Mouse (Mus musculus) gastrocnemius, postnatal 25 days (tissue): ENCODE measurements around the gene Bola1. TPM values are rescaled to one million over a fixed set of nuclear protein-coding genes. Genes with fewer than 3 reads are reported as not detected.
"Not testable (repeated sequence)": the region's sequence is repeated elsewhere in the genome, so short reads cannot be mapped to it uniquely, and the experiment has no call there.

Source experiments
- DNase-seq: peaks from one replicate; pipeline ENCODE4 v3.0.0; 2022
- total RNA-seq, 2 experiments: library from RNA; stranded (reverse); gene quantifications; 1 replicate in 1 of 2; 2 replicates in 1 of 2; pipeline ENCODE4 v1.2.3; 2021

The Bola1 gene
- total RNA-seq, 2 experiments from 2014 or later = 22.4 to 28.2 TPM

DNA sequence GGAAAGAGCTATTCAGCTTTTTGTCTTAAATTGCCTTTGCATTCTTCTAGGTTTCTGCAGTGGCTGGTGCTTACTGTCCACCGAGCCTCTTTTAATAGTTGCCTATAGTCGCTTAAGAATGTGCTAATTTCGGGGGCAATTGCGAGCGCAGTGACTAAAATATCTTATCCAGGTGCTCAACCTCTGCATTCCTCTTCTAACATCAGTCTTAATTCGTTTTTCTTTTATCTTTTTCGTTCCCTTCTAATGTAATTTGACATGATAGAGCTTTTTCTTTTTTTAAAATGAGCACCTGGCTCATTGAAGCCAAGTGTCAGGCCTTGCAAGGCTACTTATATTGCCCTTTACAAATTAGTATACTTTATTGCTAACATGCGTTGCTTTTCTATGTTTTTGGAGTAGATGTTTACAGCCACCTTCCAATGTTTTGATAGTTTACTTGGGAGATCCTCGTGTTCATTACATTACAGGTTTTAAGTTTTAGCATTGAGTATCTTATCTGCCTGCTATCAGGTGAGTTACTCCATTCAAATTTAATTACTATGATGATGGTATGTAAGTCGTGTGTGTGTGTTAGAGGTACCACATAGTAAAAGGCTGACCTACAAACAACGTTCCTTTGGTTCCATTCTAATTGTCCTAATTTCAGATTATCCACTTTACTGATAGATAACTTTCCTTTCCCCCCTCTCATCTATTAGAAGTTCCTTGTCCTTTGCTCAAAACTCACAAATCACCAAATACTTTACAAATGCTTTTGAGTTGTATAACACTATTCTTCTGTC lies 28.0 kb upstream of the Bola1 start:
- DNase-seq = no peak

DNA sequence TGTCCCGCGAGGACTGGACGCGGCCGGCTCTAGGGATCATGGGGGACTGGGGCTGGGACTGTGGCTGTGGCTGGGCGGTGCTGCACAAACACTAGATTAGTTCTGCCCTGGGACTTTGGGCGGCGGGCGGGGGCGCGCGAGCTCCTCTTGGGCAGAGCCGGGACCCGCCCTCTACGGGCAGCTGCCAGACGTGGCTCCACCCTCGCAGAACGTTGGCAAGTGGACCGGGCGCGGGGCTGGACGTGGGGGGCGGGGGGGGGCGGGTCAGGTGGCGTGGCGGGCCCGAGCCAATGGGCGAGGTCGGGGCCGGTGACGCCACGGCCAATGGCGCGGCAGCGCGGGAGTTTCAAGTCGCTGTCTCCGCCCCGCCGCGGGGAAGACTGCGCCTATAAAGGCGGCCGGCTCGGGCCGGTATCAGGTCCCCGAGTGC lies 26.9 kb upstream of the Bola1 start, which contains the start of gene Hist2h3c1:
Gene Hist2h3c1, plus strand, starts transcription at position 259 of the 430 bp plus-strand sequence.
- DNase-seq = peak; percentile 47

DNA sequence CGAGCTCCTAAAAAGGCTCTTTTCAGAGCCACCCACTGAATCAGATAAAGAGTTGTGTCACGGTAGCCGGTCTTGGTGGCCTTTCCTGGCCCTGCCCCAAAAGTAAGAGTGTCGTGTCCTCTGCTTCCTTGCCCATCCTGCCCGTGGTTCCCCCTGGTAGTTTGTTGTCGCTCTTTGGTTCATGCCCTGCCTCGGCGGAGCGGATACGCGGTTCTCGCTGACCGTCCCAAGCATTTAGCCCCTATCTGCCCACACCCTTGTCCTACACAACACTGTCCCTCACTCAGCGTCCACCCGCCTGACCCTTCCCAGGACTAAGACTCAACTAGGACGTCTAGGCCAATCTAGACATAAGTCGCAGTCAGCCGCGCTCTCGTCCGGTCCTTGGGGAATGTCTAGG lies 26.5 kb upstream of the Bola1 start:
- not testable (repeated sequence) for DNase-seq

DNA sequence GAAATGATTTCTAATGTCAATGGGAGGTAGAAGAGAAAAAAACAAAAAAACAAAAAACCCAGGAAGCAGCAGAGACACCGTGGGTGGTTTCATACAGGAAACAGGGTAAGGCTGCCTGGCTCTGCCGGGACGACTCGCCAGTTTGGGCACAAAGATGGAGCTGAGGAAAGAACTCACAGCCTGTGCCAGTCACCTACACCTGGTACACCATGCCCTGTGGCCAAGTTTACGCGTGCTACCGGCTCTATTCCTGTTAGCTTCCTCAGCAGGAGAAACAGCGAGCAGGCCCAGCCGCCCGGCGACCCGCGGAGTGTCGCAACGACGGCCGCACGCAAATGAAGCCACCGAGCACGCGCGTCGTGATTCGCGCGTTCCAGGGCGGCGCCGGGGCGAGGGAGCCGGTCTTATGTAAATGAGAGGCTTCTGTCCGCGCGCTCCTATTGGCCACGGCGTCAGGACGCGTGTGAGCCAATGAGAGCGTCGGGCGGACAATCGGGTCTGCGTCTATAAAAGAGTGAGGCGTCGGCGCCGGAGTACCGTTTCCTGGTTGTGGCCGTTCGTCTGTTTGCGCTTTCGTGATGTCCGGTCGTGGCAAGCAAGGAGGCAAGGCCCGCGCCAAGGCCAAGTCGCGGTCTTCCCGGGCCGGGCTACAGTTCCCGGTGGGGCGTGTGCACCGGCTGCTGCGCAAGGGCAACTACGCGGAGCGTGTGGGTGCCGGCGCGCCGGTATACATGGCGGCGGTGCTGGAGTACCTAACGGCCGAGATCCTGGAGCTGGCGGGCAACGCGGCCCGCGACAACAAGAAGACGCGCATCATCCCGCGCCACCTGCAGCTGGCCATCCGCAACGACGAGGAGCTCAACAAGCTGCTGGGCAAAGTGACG lies 25.7 kb upstream of the Bola1 start, which contains the start of gene Hist2h2aa1:
Gene Hist2h2aa1, plus strand, starts transcription at position 495 of the 884 bp plus-strand sequence.
- DNase-seq = peak; percentile 89

DNA sequence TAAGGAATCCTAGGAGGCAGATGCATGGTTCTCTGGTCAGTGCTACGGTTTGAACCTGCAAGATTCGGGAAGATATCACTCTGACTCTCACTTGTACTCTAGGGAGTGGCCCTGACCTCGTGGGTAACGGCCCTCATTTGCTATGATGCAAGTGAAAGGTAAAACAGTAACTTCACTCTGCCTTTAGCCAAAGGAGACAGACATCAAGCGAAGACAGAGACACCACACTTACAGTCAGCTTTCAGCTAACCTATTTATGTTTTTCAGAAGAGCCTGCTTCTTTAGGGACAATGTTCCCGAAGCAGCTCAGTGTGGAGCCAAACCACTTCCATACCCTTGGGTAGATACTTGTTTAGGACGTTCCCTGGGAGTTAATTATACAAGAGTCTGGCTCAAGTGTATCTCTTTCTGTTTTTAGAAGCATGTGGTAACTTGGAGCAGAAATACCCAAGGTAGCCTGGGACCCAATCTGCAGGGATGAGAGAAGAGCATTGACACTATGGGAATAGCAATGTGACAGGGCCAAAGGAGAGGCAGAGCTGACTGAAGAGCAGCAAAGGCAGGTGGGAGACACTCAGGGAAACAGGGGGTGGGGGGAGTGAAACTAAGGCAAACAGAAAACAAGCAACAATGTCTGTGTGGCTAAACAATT lies 24.5 kb upstream of the Bola1 start:
- DNase-seq = no peak

DNA sequence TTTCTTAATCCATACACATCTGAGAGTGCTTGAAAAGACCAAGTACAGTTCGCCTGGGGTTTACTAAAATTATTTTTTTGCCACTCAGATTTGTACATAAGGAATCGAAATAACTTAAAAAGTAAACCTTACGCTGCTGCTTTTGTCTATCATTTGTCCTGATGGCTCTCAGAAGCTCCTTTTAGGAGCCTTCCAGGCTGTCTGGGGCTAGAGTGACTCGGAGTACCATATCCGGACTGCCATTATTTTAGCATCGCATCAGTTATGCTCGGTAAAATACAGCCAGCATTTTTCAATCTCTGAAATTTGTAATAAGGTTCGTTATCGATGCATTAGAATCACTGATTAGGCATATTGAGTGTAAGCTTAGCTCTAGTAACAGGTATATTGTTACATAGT lies 21.3 kb upstream of the Bola1 start:
- DNase-seq = no peak

DNA sequence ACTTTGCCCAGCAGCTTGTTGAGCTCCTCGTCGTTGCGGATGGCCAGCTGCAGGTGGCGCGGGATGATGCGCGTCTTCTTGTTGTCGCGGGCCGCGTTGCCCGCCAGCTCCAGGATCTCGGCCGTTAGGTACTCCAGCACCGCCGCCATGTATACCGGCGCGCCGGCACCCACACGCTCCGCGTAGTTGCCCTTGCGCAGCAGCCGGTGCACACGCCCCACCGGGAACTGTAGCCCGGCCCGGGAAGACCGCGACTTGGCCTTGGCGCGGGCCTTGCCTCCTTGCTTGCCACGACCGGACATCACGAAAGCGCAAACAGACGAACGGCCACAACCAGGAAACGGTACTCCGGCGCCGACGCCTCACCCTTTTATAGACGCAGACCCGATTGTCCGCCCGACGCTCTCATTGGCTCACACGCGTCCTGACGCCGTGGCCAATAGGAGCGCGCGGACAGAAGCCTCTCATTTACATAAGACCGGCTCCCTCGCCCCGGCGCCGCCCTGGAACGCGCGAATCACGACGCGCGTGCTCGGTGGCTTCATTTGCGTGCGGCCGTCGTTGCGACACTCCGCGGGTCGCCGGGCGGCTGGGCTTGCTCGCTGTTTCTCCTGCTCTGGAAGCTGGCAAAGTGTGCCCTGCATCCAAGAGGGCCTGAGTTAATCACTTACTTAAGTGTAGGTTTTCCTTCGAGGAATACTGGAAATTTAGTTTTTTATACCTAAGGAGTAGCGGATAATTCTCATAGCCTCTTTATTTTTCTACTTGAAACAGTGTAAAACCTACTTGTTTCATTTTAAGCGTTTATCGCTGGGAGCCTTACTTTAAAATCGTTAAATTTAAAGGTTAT lies 20.7 kb upstream of the Bola1 start, which contains the start of gene Hist2h2aa2:
Gene Hist2h2aa2, minus strand, starts transcription at position 328 of the 850 bp plus-strand sequence.
- peak; percentile 94 for DNase-seq

DNA sequence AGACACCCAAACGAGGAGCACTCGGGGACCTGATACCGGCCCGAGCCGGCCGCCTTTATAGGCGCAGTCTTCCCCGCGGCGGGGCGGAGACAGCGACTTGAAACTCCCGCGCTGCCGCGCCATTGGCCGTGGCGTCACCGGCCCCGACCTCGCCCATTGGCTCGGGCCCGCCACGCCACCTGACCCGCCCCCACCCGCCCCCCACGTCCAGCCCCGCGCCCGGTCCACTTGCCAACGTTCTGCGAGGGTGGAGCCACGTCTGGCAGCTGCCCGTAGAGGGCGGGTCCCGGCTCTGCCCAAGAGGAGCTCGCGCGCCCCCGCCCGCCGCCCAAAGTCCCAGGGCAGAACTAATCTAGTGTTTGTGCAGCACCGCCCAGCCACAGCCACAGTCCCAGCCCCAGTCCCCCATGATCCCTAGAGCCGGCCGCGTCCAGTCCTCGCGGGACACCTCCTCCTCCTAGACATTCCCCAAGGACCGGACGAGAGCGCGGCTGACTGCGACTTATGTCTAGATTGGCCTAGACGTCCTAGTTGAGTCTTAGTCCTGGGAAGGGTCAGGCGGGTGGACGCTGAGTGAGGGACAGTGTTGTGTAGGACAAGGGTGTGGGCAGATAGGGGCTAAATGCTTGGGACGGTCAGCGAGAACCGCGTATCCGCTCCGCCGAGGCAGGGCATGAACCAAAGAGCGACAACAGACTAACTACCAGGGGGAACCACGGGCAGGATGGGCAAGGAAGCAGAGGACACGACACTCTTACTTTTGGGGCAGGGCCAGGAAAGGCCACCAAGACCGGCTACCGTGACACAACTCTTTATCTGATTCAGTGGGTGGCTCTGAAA lies 19.7 kb upstream of the Bola1 start, which contains the start of gene Hist2h3c2:
Gene Hist2h3c2, minus strand, starts transcription at position 174 of the 840 bp plus-strand sequence.
- peak; percentile 85 for DNase-seq

DNA sequence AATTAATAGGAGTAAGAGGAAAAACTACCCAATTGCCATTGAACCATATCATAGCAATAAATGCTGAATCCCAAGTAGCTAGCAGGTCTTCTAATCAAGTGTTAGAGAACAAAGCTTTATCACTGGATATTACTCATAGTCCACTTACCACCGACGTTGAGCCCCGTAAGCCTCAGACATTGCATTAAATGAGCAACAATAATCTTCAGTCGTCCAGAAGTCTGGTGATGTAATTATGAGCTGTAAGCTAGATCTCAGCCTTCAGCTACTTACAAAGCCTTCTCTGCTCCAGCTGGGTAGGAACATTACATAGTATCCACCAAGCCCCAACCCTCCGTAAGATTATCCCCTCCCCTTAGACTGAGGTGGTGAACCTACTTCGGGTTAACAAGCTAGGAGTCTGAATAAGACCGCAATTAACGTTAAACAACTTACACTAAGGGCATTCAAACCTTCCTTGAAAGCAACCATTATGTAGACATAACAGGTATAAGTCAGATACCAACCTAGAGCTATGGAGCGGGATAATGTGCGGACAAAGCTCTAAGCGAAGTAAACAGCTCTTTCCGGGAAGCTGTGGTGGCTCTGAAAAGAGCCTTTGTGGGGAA lies 18.5 kb upstream of the Bola1 start:
- DNase-seq = no peak

DNA sequence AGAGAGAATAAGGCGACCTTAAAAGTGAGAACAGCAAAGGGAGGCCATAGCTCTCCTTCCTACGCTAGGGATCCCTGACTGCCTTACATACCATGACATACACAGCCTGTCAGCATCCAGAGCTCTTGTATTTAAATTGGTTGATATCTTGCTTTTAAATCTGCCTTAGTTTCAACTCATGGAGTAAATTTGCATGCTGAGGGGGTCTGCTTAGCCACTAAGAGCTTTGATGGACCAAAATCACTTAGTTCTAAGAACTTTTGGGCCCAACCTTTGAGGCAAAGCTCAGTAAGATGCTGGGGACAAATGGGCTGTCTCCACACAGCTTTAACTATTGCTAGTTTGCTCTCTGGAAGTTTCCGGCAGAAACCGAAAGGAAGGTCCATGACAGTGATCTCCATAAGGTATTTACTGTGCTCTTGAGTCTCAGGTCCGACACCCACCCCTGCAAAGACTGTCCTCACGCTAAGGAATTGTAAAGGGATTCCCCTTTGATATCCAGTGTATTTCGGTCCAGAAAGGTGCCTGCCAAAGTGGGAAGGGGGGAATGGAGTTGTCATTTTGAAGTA lies 17.9 kb upstream of the Bola1 start:
- DNase-seq = no peak

DNA sequence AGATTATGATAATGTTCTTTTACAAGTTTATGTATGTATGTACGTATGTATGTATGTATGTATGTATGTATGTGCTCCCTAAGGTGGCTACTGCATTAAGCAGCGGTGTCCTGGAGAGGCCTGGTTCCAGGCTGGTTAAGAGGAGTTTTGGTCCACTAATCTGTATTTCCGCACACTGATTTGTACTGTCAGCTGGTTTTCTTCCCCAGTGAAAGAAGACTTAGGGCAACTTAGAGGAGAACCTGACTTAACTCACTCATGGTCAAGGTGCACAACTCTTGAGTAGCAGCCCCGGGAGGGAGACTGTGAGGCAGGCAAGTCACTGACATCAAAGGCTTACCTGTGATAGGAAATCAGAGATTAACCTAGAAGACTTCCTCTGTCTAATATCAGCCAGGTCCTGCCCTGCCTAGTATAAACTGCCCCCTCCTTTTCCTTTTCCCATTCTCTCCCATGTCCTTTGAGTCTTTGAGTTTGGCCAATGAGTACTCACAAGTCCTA lies 17.4 kb upstream of the Bola1 start:
- no peak for DNase-seq

DNA sequence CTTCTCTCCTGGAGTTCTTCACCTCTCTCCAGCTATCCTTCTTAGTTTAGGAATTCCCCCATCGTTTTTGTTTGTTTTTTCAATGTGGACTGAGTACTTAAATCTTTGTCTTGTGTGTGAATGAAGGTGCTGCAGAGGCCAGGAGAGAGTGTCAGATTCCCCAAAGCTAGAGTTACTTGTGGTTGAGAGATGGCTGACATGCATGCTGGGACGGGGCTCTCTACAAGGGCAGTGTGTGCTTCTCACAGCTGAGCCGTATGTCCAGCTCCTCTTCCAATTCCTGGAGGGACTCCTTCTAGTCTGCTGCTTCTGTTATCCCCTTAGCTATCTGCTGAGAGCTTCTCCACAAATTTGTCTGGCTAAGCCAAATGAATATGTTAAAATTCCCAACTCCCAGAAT lies 16.3 kb upstream of the Bola1 start:
- DNase-seq = no peak

DNA sequence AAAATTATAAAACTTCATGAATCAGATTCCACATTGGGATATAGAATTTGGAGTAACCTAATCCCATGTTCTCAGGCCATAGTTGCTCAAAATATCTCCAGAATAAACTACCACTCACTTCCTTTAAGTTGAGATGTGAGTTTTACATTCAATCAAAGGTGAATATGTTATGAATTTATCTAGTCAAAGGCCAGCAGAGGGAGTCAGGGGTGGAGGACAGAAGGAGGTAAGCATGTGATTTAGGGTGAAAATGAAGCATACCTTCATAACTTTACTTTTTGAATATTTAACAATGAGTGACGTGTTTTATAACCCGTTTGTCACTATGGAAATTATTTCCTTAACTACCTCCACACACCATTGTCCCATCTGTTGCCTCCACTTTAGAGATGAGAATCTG lies 15.4 kb upstream of the Bola1 start:
- no peak for DNase-seq

DNA sequence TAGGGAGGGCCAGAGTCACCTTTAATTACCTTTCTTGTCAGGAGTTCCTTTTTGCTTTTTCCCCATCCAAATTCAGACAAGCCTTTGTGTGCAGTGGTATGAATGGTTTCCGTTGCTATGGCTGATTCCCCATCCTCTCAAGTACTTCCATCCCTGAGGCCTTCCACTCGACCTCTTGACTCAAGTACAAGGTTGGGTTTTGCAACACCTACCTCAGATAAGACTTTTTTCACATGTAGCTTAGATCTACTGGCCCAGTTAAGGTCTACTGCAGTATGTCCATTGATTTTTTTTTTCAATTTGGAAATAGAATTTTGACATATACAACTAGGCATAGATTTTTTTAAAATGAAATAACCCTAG lies 12.2 kb upstream of the Bola1 start:
- no peak for DNase-seq

DNA sequence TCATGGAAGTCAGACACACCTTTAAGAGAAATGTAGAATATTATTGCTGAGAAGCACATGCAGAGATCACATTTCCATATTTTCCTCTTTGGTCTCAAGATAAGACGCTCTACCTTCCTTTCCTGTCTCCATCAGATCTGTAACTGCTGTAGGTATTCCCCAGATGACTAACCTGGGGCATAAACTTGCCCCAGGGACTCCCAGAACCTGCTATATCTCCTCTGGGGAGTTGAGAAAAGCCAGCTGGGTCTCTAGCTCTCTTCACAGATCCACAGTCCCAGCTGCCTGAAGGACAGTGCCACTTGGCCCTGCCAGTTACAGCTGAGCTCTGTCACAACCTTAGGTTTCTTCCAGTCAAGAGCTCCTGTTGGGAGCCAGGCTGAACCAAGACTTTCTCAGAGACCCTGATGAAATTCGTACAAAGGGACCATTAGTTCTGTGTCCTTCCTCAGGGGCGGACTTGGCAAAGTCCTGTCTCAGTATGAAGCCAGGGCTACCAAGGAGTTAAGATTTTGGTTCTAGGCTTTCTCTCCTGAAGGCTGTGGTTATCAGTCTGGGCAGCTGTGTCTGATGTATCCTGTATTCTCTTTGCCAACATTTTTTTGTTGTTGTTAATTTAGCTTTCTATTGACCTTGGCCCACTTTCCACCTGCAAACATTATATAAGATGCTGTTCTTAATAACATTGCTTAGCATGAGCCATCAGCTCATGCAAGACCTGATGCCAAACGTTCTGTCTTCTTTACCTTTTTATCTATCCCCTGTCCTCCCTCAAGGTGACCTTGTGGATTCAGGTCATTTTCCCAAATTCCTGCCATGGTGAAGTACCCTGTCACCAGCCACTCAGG lies 11.6 kb upstream of the Bola1 start:
- DNase-seq = no peak

DNA sequence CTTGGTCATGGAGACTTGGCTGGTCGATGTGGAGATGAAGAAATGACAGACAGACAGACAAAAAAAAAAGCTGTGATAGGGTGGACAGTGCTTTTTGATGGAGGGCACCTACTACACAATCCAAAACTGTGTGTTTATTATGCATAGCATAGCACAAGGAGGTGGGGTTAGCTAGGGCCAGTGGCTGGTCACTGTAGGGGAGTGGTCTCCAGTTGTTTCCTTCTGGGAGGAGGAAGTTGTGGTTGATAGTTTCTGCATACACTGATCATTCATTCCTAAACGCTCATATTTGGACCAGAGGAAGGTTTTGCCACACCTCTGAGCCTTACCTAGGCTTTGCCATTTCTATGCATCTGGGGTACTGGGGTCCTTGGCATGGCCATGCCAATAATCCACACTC lies 10.9 kb upstream of the Bola1 start:
- DNase-seq = no peak

DNA sequence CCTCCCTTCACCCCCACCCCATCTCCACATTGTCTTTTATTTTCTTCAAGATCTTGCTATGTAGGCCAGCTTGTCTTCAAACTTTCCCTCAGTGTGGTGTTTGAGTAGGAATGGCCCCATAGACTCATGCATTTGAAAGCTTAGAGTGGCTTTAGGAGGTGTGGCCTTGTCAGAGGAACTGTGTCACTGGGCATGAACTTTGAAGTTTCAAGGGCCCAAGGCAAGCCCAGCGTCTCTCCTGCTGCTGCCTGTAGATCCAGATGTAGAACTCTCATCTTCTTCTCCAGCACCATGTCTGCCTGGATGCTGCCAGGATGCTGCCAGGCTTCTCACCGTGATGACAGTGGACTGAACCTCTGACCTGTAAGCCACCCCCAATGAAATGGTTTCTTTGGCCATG lies 9.3 kb upstream of the Bola1 start:
- DNase-seq = no peak
